Mouse (Mus musculus): ENCODE data around the gene Plekhg6.
A peak's percentile ranks its signal among the peaks of the same experiment; 100 is the strongest.

The Plekhg6 gene

GRCm38 (mm10) chr6:125328243-125328642 lies 52.4 kb downstream of the Plekhg6 start:
- no peak for DNase-seq (ENCODE audit: low spot score in 2 of 2)

- no peak for DNase-seq (ENCODE audit: low spot score in 2 of 2)
Measured at GRCm38 (mm10) chr6:125325337-125325736, 55.3 kb downstream of the Plekhg6 start.

DNA sequence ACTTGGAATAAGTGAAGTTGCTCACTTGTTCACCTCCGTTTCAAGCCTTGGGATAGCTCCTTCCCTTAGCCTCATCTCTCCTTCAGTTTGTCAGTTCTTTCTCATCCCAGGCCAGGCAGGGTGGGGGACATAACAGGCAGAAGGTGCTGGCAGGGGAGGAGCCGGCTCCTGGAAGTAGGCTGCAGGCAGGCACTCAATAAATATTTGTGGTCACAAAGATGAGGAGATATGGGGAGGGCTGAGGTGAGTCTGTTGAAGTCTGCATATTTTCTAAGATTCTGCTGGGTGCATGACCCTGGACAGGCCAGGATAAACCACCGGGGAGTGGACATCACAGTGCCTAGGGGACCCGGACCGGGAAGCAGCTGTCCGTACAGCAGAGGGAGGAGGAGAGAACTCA lies 57.0 kb downstream of the Plekhg6 start:
- DNase-seq (ENCODE audit: low spot score in 2 of 2): no peak

- DNase-seq (ENCODE audit: low spot score in 2 of 2): no peak
Measured at GRCm38 (mm10) chr6:125322794-125323193, 57.8 kb downstream of the Plekhg6 start.

DNA sequence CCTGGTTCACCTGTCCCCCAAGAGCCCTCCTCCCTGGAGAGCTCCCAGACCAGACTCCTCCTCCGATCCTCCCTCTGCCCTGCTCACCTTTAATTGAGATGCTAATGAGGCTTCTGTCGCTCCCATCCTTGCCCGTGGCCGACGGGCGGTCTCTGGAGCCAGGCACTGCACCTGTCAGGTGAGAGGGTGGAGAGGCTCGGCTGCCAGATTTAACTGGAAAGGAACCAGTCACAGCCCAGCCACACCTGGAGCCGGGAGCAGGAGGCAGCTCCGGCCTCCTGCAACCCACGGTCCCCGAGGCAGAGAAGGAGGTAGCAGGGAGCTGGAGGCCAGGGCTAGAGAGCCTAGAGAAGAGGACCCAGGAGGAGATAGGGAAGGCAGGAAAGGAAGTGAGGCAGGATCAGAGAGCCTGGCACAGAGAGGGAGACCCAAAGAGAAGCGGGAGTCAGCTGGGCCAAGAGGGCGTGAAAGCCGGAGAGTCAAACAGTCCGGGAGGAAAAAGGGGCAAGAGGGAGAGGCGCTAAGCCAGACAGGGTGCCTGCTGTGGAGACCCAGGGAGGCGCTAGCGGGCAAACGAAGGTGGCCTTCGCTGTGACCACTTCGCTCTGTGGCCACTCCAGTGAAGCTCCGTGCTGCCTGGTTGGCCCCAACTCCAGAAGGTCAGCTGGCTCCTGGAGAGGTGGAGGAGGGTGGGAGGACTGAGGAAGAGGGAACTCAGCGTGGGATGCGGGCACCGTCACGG lies 59.3 kb downstream of the Plekhg6 start:
- no peak for DNase-seq (ENCODE audit: low spot score in 2 of 2)

DNA sequence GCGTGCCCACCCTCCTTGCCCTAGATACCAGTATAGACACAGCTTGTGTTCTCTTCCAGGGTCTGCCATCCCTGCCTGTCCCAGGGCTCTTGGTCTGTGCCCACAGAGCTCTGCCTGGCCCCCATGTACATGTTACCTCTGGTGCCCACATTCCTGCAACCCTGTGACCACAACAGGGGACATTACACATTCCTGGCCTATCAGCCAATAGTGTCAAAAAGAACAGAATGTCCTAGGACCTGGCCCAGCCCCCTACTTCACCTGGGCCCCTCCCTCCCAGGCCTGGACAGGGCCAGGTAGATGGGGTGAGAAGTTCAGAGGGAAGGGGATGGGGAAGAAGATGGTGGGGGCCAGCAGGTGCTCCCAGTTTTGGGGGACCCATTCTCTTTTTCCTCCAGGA lies 60.3 kb downstream of the Plekhg6 start, which contains the start of gene Scnn1a:
Gene Scnn1a (plus strand): TSS at position 337 of the 400 bp plus-strand sequence.
- DNase-seq (ENCODE audit: low spot score in 2 of 2): no peak

DNA sequence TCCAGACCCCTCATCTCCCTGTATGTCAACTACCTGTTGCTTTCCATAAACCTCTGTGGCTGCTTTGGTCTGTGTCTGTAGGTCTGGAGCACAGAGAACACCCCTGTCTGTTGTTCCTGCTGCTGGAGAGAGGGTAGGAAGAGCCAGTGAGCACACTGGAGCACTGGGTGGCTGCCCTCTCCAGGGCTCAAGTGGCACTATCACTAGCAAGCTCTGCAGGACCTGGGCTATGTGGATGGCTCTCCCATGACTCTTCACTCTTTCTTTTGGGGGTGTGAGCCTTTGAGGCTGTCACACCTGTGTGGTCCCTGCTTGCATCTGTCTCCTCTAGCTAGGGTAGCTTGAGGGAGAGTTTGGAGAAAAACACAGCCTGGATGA lies 60.7 kb downstream of the Plekhg6 start:
- no peak for DNase-seq (ENCODE audit: low spot score in 2 of 2)

GRCm38 (mm10) chr6:125318981-125319918 lies 61.3 kb downstream of the Plekhg6 start:
- no peak for DNase-seq (ENCODE audit: low spot score in 2 of 2)

GRCm38 (mm10) chr6:125317077-125317476 lies 63.5 kb downstream of the Plekhg6 start:
- no peak for DNase-seq (ENCODE audit: low spot score in 2 of 2)

DNA sequence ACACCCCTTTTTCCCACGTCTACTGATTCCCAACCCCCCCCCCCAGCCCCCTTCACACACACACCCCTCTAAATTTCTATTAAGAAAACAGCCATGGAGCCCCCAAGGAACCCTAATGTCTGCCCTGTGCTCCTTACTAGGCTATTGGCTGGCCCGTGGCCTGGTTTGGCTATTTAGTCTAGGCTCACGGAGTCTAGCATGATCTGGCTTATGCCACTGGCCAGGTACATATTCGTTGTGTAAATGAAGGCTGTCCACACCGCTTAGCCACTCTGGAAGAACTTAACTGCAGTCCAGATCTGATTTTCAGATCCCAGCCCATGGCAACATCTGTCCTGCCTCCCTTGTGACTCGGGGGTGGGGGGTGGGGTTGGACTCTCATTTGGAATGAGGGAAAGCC lies 65.8 kb downstream of the Plekhg6 start:
- no peak for DNase-seq (ENCODE audit: low spot score in 2 of 2)

GRCm38 (mm10) chr6:125314231-125314563 lies 66.4 kb downstream of the Plekhg6 start:
- no peak for DNase-seq (ENCODE audit: low spot score in 2 of 2)

- DNase-seq (ENCODE audit: low spot score in 2 of 2): peak; percentile 44 to 63
Measured at GRCm38 (mm10) chr6:125313546-125314230, 66.9 kb downstream of the Plekhg6 start, which contains the start of gene Ltbr. Ltbr (minus strand) TSS chr6:125313885.

Measured in frontal cortex, postnatal 10 days (tissue).